In the genomic region with DNA sequence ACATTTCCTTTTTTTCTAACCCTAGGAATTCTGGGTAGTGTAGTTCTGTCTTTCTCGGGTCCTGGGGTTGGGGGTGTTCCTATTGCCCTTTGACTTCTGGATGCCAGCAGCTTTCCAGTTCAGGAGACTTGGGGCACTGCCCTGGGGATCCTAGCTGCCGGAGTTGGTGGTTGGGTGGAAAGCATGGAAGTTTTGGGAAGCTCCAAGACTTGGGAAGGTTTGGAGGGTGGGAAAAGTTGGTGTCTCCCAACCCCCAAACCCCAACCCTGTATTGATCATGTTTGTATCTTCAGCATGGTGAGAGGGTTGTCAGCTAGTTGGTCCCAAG, we compare ENCODE assay signal across 7 mouse cellular contexts. TPM values are rescaled to one million over a fixed set of nuclear protein-coding genes. Genes with fewer than 3 reads are reported as not detected.
DNase-seq lines count a peak whose midpoint lies in the region; ATAC-seq and TF ChIP-seq lines count a peak whose summit lies in the region.

No protein-coding gene starts in this region.

- TF ChIP-seq POLR2A in testis, adult 2 months (IDR thresholded peaks at IDR 0.05; ENCODE audit: control insufficient read depth, low read depth, low read length), result no peak

- no peak for TF ChIP-seq CTCF in testis, adult 2 months (IDR thresholded peaks at IDR 0.05; ENCODE audit: control insufficient read depth, insufficient read depth, insufficient replicate concordance, low read depth, low read length)

- peak overlapping the region; percentile 10 for H3K27ac ChIP-seq in testis, adult 2 months (ENCODE audit: control insufficient read depth, insufficient read depth, low read depth, low read length)
- H3K27ac ChIP-seq in heart, embryonic 14.5 days (replicated peaks in 1 of 2; ENCODE audit: control insufficient read depth in 1 of 2, insufficient read depth in 1 of 2, low read depth in 2 of 2, low read length in 2 of 2), result peak overlapping the region in 1 of 2 experiments; percentile 91; a peak in 1 of 4 replicates
- peak overlapping the region; percentile 97 for H3K27ac ChIP-seq in liver, embryonic 15.5 days (replicated peaks)

- peak overlapping the region; percentile 76 for H3K4me3 ChIP-seq in testis, adult 2 months (ENCODE audit: control insufficient read depth, low read depth, low read length)
- H3K4me3 ChIP-seq in heart, embryonic 14.5 days (ENCODE audit: control insufficient read depth in 1 of 2, insufficient read depth in 1 of 2, low read depth in 1 of 2, low read length in 2 of 2), result peak overlapping the region; percentile 82 to 83
- peak overlapping the region; percentile 90 for H3K4me3 ChIP-seq in liver, embryonic 15.5 days (replicated peaks)

- peaks cover 25% of the 10 kb centered on the region for H3K4me1 ChIP-seq in testis, adult 2 months (ENCODE audit: control insufficient read depth, insufficient read depth, low read length)
- H3K4me1 ChIP-seq in heart, embryonic 14.5 days (ENCODE audit: control insufficient read depth in 2 of 2, insufficient read depth in 2 of 2, low read length in 2 of 2), result peaks cover 21 to 33% of the 10 kb centered on the region in 2 experiments
- H3K4me1 ChIP-seq in liver, embryonic 15.5 days (replicated peaks), result peaks cover 61% of the 10 kb centered on the region

- no peak for ATAC-seq in heart, embryonic 14.5 days (ENCODE audit: insufficient number of reproducible peaks, insufficient read depth, low FRiP score, low read depth)
- ATAC-seq in liver, embryonic 15.5 days (ENCODE audit: insufficient read depth), result no peak; the same call in 1 of the 2 replicates

- H3K27me3 ChIP-seq in testis, adult 2 months (ENCODE audit: control insufficient read depth, insufficient read depth, low read length), result no peaks in the 10 kb centered on the region
- no peaks in the 10 kb centered on the region for H3K27me3 ChIP-seq in heart, embryonic 14.5 days (ENCODE audit: control insufficient read depth, insufficient read depth, low read length)
- H3K27me3 ChIP-seq in liver, embryonic 15.5 days, result peaks cover 41% of the 10 kb centered on the region

- no peak for DNase-seq in testis, postnatal 14 days (ENCODE audit: low spot score)
- DNase-seq in frontal cortex, adult 2 months (ENCODE audit: extremely low spot score in 1 of 2, low spot score in 1 of 2), result no peak
- no peak for DNase-seq in gastrocnemius, postnatal 4 days (ENCODE audit: low spot score in 2 of 2)
- DNase-seq in left cerebral cortex, adult 8-10 months (ENCODE audit: low spot score in 2 of 2), result no peak

- H3K9ac ChIP-seq in heart, embryonic 14.5 days (ENCODE audit: low read length), result peak overlapping the region; percentile 85
- peak overlapping the region; percentile 95 for H3K9ac ChIP-seq in liver, embryonic 15.5 days

- no peaks in the 10 kb centered on the region for H3K9me3 ChIP-seq in heart, embryonic 14.5 days (ENCODE audit: control insufficient read depth, low read length)
- no peaks in the 10 kb centered on the region for H3K9me3 ChIP-seq in liver, embryonic 15.5 days (replicated peaks)

- 30% methylated on average over 2 of the region's 2 CpGs for WGBS in heart, embryonic 14.5 days
- 16% methylated on average over 2 of the region's 2 CpGs for WGBS in liver, embryonic 15.5 days (ENCODE audit: insufficient replicate concordance)

- no peaks in the 10 kb centered on the region for H3K36me3 ChIP-seq in testis, adult 2 months (ENCODE audit: control insufficient read depth, insufficient read depth, low read length)
- peaks cover 4% of the 10 kb centered on the region; the same call in 1 of the 2 replicates for H3K36me3 ChIP-seq in heart, embryonic 14.5 days (ENCODE audit: control insufficient read depth, insufficient read depth, low read length)
- H3K36me3 ChIP-seq in liver, embryonic 15.5 days (replicated peaks), result peaks cover 13% of the 10 kb centered on the region

- H3K4me2 ChIP-seq in heart, embryonic 14.5 days (ENCODE audit: low read length), result peak overlapping the region; percentile 100
- peak overlapping the region; percentile 100 for H3K4me2 ChIP-seq in liver, embryonic 15.5 days

RNA-seq across cellular contexts. Expression of a gene that starts 0.2 kb away (rescaled TPM):
- 276 and 286 TPM in 2 replicates for polyA plus RNA-seq in testis, adult 2 months (2012; rRNA removed)
- 29.0 and 33.7 TPM in 2 replicates for polyA plus RNA-seq in heart, embryonic 14.5 days (2014; fragmentation: Nextera tagmentation; extraction: Ambion mirVana)
- 11.4 TPM in 2 replicates for polyA plus RNA-seq in liver, embryonic 15.5 days (2015; fragmentation: Nextera tagmentation; extraction: Ambion mirVana)
- polyA plus RNA-seq in frontal cortex, adult 2 months (2012; rRNA removed), result 3.2 and 3.7 TPM in 2 replicates
- 10 to 100 TPM; 28.7 to 30.0 TPM for total RNA-seq in gastrocnemius, postnatal 4 days (2021)
- 10 to 100 TPM in 1 of 4 experiments, 1 to 10 TPM in 3; 6.9 to 15.6 (median 8.9) TPM for total RNA-seq in left cerebral cortex, adult 8-10 months (2022)

RNA-seq across cellular contexts. Expression of a gene that starts 10.5 kb away (rescaled TPM):
- polyA plus RNA-seq in testis, adult 2 months (2012; rRNA removed), result 4.6 and 4.7 TPM in 2 replicates
- polyA plus RNA-seq in heart, embryonic 14.5 days (2014; fragmentation: Nextera tagmentation; extraction: Ambion mirVana), result 13.3 and 13.6 TPM in 2 replicates
- polyA plus RNA-seq in liver, embryonic 15.5 days (2015; fragmentation: Nextera tagmentation; extraction: Ambion mirVana), result 1.9 and 2.0 TPM in 2 replicates
- 31.8 and 34.6 TPM in 2 replicates for polyA plus RNA-seq in frontal cortex, adult 2 months (2012; rRNA removed)
- total RNA-seq in gastrocnemius, postnatal 4 days (2021), result 10 to 100 TPM; 71.5 to 76.7 TPM
- 10 to 100 TPM; 26.8 to 31.7 (median 28.8) TPM for total RNA-seq in left cerebral cortex, adult 8-10 months (2022)
